Mouse (Mus musculus): ENCODE measurements around the gene Tmbim6.

- no peak for TF ChIP-seq CTCF (IDR thresholded peaks at IDR 0.05; ENCODE audit: borderline replicate concordance, insufficient read depth, low read depth, low read length)
- TF ChIP-seq POLR2A (IDR thresholded peaks at IDR 0.05; ENCODE audit: borderline replicate concordance, insufficient read depth, low read length) = no peak
Observed at GRCm38 (mm10) chr15:99390472-99391401, 1.9 kb upstream of the Tmbim6 start.

All from cerebellum, adult 2 months (tissue).